Mouse (Mus musculus): ENCODE results near the gene 4930522L14Rik. TPM values are rescaled to one million over a fixed set of nuclear protein-coding genes. Genes with fewer than 3 reads are reported as not detected.
A peak's percentile ranks its signal among the peaks of the same experiment; 100 is the strongest.
"Not testable (repeated sequence)": the region's sequence is repeated elsewhere in the genome, so short reads cannot be mapped to it uniquely, and the experiment has no call there.

4930522L14Rik gene
- total RNA-seq (2014; rRNA removed) (1.5 and 2.5 TPM in 2 replicates), polyA plus RNA-seq (2015; fragmentation: Nextera tagmentation; extraction: Ambion mirVana) (3.3 and 3.7 TPM in 2 replicates)

DNA sequence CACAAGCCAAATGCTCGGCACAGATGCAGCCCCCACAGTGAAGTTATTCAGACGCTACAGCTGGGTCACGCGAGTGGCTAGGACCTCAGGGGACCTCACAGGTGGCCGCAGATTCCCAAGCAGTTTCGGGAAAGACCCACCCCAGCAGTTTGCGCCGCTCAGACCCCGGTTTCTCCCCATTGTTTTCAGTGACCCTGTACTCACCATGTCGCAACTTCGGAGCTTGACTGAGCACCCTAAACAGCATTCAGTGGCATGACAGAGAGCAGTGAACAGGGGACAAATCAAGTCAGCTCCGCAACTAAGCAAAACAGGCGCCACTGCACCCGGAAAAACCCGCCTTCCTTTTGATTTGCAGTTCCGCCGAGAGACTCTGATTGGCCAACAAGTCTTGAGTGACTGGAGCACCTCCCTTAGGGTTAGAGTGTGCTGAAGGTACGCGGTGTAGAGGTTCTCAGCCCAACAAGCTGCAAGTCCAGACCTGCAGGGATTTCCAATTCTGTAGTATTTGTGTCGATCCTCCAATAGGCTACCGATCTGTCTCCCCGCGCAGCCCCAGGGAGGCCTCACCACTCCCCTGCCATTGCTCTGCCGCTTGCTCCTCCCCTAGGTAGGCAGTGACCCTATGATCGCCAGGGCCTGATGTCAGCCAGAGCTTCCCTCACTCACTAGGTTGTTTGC, at the start of gene 4930522L14Rik:
Gene 4930522L14Rik, minus strand, starts transcription at position 496 of the 681 bp plus-strand sequence.
- ATAC-seq (ENCODE audit: low FRiP score) = peak; percentile 93
- Histone ChIP-seq H3K4me2 (ENCODE audit: low read depth, low read length, poor library complexity, severe bottlenecking) (peak within 1 kb of the TSS; percentile 63), H3K9ac (replicated peaks; ENCODE audit: low read length, poor library complexity, severe bottlenecking) (0 out of 2 replicates have a peak within 1 kb of the TSS, but pooled peaks have one; percentile 24), H3K4me3 (ENCODE audit: low read depth, low read length) (peak within 1 kb of the TSS; percentile 42)
- H3K27ac ChIP-seq (ENCODE audit: low read depth, low read length); H3K4me1 ChIP-seq (ENCODE audit: insufficient read depth, low read length); H3K36me3 ChIP-seq (ENCODE audit: insufficient read depth, low read length); H3K27me3 ChIP-seq (ENCODE audit: insufficient read depth, low read length); H3K9me3 ChIP-seq (ENCODE audit: low read length): not testable (repeated sequence)
- DNase-seq (ENCODE audit: low spot score) = peak; percentile 5
- under 1% methylated on average over 23 of the region's 25 CpGs for WGBS

DNA sequence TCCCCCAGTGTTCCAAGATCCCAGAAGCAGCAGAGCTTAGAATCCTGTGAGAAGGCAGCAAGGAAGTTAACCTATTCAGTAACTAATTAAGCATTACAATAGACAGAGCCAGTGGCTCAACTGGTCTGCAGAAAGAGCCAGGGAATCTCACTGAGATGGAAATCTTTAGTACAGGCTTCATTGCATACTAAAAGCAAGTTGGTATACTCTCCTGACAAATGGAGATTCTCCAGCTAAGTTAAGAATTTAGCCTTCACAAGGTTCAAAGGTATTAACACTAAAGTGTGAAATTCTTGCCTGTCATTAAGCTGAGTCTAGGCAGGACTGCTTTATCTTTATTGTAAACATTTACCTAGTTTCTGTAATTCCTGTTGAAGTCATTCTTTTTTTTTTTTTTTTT, 49.8 kb upstream of the 4930522L14Rik start:
- DNase-seq (ENCODE audit: low spot score); H3K27ac ChIP-seq (ENCODE audit: low read depth, low read length); H3K9me3 ChIP-seq (ENCODE audit: low read length); H3K36me3 ChIP-seq (ENCODE audit: insufficient read depth, low read length); H3K4me2 ChIP-seq (ENCODE audit: low read depth, low read length, poor library complexity, severe bottlenecking); ATAC-seq (ENCODE audit: low FRiP score); H3K27me3 ChIP-seq (ENCODE audit: insufficient read depth, low read length); H3K4me3 ChIP-seq (ENCODE audit: low read depth, low read length); H3K4me1 ChIP-seq (ENCODE audit: insufficient read depth, low read length); H3K9ac ChIP-seq (replicated peaks; ENCODE audit: low read length, poor library complexity, severe bottlenecking): not testable (repeated sequence)

DNA sequence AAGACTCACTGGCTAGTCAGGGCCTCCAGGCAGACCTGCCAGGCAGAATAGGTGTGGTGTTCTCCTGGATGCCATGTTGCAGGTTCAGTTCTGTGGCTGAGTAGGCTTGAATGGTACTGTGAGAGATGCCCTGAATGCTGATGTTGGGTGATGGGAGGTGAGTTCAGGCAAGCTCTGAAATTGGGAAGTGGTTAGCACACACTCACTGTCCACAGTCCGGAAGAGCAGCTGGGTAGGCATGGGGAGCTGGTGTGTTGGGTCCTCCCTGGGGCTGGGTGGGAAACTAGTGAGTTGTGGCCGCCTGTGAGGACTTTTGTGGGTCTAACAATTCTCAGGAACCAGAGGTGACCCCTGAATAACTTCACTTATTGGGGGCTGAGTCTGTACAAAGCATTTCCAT, 48.3 kb upstream of the 4930522L14Rik start:
- not testable (repeated sequence) for H3K27me3 ChIP-seq (ENCODE audit: insufficient read depth, low read length); H3K36me3 ChIP-seq (ENCODE audit: insufficient read depth, low read length); DNase-seq (ENCODE audit: low spot score); H3K27ac ChIP-seq (ENCODE audit: low read depth, low read length); ATAC-seq (ENCODE audit: low FRiP score); H3K4me3 ChIP-seq (ENCODE audit: low read depth, low read length); H3K4me1 ChIP-seq (ENCODE audit: insufficient read depth, low read length); H3K9me3 ChIP-seq (ENCODE audit: low read length); H3K4me2 ChIP-seq (ENCODE audit: low read depth, low read length, poor library complexity, severe bottlenecking); H3K9ac ChIP-seq (replicated peaks; ENCODE audit: low read length, poor library complexity, severe bottlenecking)
- 62% methylated on average over 2 of the region's 2 CpGs for WGBS

DNA sequence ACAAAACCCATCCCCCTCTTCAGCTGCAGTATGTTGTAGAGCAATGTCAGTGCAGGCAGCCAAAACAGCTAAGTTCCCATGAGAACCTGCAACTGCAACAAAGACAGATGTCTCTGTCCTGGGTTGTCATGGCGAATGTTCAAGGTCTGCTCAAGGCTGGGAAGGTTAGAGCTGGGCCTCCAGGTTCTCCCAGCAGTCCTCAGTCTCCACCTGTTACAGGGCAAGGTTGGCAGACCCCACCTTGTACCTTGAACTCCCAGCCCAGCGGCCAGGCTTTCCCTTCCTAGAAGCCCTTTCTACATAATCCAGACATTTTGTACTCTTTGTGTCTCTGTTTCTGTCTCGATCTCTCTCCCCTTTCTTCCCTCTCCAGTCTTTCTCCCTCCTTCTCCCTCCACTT, 45.3 kb upstream of the 4930522L14Rik start:
- WGBS = 74% methylated on average over 3 of the region's 3 CpGs
- H3K27ac ChIP-seq (ENCODE audit: low read depth, low read length); H3K9me3 ChIP-seq (ENCODE audit: low read length); H3K36me3 ChIP-seq (ENCODE audit: insufficient read depth, low read length); H3K27me3 ChIP-seq (ENCODE audit: insufficient read depth, low read length); H3K9ac ChIP-seq (replicated peaks; ENCODE audit: low read length, poor library complexity, severe bottlenecking); H3K4me1 ChIP-seq (ENCODE audit: insufficient read depth, low read length); H3K4me3 ChIP-seq (ENCODE audit: low read depth, low read length); DNase-seq (ENCODE audit: low spot score); H3K4me2 ChIP-seq (ENCODE audit: low read depth, low read length, poor library complexity, severe bottlenecking); ATAC-seq (ENCODE audit: low FRiP score): not testable (repeated sequence)

DNA sequence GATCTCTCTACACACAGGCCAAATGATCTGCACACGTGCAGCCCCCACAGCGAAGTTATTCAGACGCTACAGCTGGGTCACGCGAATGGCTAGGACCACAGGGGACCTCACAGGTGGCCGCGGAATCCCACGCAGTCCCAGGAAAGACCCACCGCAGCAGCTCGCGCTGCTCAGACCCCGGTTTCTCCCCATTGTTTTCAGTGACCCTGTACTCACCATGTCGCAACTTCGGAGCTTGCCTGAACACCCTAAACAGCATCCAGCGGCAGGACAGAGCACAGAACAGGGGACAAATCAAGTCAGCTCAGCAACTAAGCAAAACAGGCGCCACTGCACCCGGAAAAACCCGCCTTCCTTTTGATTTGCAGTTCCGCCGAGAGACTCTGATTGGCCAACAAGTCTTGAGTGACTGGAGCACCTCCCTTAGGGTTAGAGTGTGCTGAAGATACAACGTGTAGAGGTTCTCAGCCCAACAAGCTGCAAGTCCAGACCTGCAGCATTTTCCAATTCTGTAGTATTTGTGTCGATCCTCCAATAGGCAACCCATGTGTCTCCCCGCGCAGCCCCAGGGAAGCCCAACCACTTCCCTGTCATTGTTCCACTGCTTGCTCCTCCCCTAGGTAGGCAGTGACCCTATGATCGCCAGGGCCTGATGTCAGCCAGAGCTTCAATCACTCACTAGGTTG, 44.4 kb upstream of the 4930522L14Rik start:
- DNase-seq (ENCODE audit: low spot score) (peak; percentile 11), ATAC-seq (ENCODE audit: low FRiP score) (peak; percentile 89)
- H3K4me1 ChIP-seq (ENCODE audit: insufficient read depth, low read length); H3K9me3 ChIP-seq (ENCODE audit: low read length); H3K36me3 ChIP-seq (ENCODE audit: insufficient read depth, low read length); H3K27ac ChIP-seq (ENCODE audit: low read depth, low read length); H3K27me3 ChIP-seq (ENCODE audit: insufficient read depth, low read length): not testable (repeated sequence)
- WGBS = 2% methylated on average over 25 of the region's 25 CpGs
- Histone ChIP-seq H3K4me3 (ENCODE audit: low read depth, low read length) (peak overlapping the region; percentile 47), H3K9ac (replicated peaks; ENCODE audit: low read length, poor library complexity, severe bottlenecking) (peak overlapping the region; percentile 55), H3K4me2 (ENCODE audit: low read depth, low read length, poor library complexity, severe bottlenecking) (peak overlapping the region; percentile 67)

DNA sequence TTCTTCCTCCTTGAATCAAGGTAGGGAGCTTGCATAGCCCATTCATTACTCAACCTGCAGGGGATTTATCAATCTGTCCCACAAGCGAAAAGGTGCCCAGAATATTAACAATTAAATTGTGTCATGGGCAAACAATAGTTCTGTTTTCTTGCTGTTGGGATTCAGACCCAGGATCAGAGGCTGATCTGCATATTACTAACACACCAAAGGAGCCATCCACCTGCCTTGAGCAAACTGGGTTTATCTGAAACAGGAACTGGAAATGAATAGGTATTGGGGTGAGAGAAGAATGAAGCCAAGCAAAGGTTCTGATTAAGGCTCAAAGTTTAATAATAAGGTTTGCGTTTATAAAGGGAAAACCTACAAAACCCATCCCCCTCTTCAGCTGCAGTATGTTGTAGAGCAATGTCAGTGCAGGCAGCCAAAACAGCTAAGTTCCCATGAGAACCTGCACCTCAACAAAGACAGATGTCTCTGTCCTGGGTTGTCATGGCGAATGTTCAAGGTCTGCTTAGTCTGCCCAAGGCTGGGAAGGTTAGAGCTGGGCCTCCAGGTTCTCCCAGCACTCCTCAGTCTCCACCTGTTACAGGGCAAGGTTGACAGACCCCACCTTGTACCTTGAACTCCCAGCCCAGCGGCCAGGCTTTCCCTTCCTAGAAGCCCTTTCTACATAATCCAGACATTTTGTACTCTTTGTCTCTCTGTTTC, 541 bp upstream of the 4930522L14Rik start:
- peak; percentile 27; the same call in 1 of the 2 replicates for ATAC-seq (ENCODE audit: low FRiP score)
- not testable (repeated sequence) for H3K27me3 ChIP-seq (ENCODE audit: insufficient read depth, low read length); H3K9ac ChIP-seq (replicated peaks; ENCODE audit: low read length, poor library complexity, severe bottlenecking); H3K36me3 ChIP-seq (ENCODE audit: insufficient read depth, low read length); H3K4me1 ChIP-seq (ENCODE audit: insufficient read depth, low read length); H3K9me3 ChIP-seq (ENCODE audit: low read length); H3K27ac ChIP-seq (ENCODE audit: low read depth, low read length); DNase-seq (ENCODE audit: low spot score)
- WGBS = 61% methylated on average over 4 of the region's 4 CpGs
- H3K4me2 ChIP-seq (ENCODE audit: low read depth, low read length, poor library complexity, severe bottlenecking) = peak overlapping the region; percentile 63; the same call in 1 of the 2 replicates
- H3K4me3 ChIP-seq (ENCODE audit: low read depth, low read length) = peak overlapping the region; percentile 42

DNA sequence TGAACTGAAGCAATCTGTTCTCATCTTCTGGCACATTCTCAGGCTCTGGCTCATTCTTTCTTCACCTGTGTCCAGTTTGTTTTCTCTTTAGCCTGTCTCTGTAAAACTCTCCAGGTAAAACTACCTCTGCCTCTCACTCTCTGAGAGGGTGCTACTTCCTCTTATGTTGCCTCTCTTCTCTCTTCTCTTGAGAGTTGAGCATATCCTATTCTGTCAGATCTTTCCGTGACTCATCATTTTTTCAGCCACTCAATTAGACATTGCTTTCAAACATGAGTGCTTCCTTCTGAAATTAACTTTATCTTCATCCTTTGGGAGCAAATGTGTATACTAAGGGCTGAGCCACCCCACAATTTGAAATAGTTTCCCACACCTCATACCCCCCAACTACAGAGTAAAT, 6.6 kb downstream of the 4930522L14Rik start:
- H3K4me2 ChIP-seq (ENCODE audit: low read depth, low read length, poor library complexity, severe bottlenecking); H3K36me3 ChIP-seq (ENCODE audit: insufficient read depth, low read length); H3K27me3 ChIP-seq (ENCODE audit: insufficient read depth, low read length); H3K4me1 ChIP-seq (ENCODE audit: insufficient read depth, low read length); H3K4me3 ChIP-seq (ENCODE audit: low read depth, low read length); ATAC-seq (ENCODE audit: low FRiP score); H3K9ac ChIP-seq (replicated peaks; ENCODE audit: low read length, poor library complexity, severe bottlenecking); DNase-seq (ENCODE audit: low spot score); H3K27ac ChIP-seq (ENCODE audit: low read depth, low read length): not testable (repeated sequence)
- H3K9me3 ChIP-seq (ENCODE audit: low read length) = 0 out of 2 replicates have a peak, but pooled peaks cover 12% of the 10 kb centered on the region
- WGBS = 97% methylated on average over 1 of the region's 1 CpGs

DNA sequence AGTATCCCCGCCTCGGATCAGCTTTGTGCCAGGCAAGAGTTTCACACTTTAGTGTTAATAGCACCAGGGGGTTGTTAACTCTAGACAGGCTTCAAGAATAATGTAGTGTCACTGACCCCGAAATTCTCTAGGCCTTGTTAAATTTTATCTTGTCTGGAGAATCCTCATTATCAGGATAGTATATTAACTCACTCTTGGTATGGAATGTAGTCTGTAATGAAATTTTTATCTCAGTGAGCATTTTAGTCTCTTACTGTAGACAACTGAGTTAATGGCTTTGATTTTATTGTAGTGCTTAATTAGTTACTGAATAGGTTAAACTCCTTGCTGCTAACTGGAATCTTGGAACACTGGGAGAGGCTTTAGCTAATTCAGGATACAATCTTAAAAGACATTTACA, 34.3 kb downstream of the 4930522L14Rik start:
- not testable (repeated sequence) for H3K9me3 ChIP-seq (ENCODE audit: low read length); H3K9ac ChIP-seq (replicated peaks; ENCODE audit: low read length, poor library complexity, severe bottlenecking); H3K4me3 ChIP-seq (ENCODE audit: low read depth, low read length); ATAC-seq (ENCODE audit: low FRiP score); H3K27me3 ChIP-seq (ENCODE audit: insufficient read depth, low read length); DNase-seq (ENCODE audit: low spot score); H3K4me1 ChIP-seq (ENCODE audit: insufficient read depth, low read length); H3K36me3 ChIP-seq (ENCODE audit: insufficient read depth, low read length); H3K4me2 ChIP-seq (ENCODE audit: low read depth, low read length, poor library complexity, severe bottlenecking); H3K27ac ChIP-seq (ENCODE audit: low read depth, low read length)
- 78% methylated on average over 3 of the region's 3 CpGs for WGBS
